16 mouse cellular contexts compared by ENCODE assay signal in genomic region chr12:17255602-17256001, GRCm38 (mm10). TPM values are rescaled to one million over a fixed set of nuclear protein-coding genes. Genes with fewer than 3 reads are reported as not detected.
A peak's percentile ranks its signal among the peaks of the same experiment; 100 is the strongest.
DNase-seq lines count a peak whose midpoint lies in the region; TF ChIP-seq lines count a peak whose summit lies in the region.
"Had no signal": no experiment of that assay in that cellular context is flagged by ENCODE, and none has a peak within 500 bp of the region (broad histone marks: within the 10 kb centered on the region; RNA-seq: fewer than 3 reads in every experiment).

No protein-coding gene starts in this region.

- H3K4me3 ChIP-seq in left cerebral cortex, adult 2 months = no peak overlapping the region
- H3K4me3 ChIP-seq in embryonic fibroblast, embryonic 13.5 days (ENCODE audit: insufficient read depth, low read length) = no peak overlapping the region
- H3K4me3 ChIP-seq: erythroblast, embryonic 14.5 days; heart, embryonic 15.5 days; liver, embryonic 12.5 days had no signal

- no peak overlapping the region for H3K27ac ChIP-seq in left cerebral cortex, adult 2 months
- no peak overlapping the region for H3K27ac ChIP-seq in embryonic fibroblast, embryonic 13.5 days (ENCODE audit: insufficient read depth, low read length)
- H3K27ac ChIP-seq: heart, embryonic 15.5 days; liver, embryonic 12.5 days; macrophage had no signal

- H3K4me1 ChIP-seq in embryonic fibroblast, embryonic 13.5 days (ENCODE audit: control insufficient read depth, insufficient read depth, low read length) = peaks cover 5% of the 10 kb centered on the region; the same call in 1 of the 2 replicates
- H3K4me1 ChIP-seq: liver, embryonic 12.5 days had no signal

- TF ChIP-seq CTCF in left cerebral cortex, adult 2 months (IDR thresholded peaks at IDR 0.05) = peak; percentile 48
- peak; percentile 27; the same call in 1 of the 2 replicates for TF ChIP-seq CTCF in embryonic fibroblast, embryonic 13.5 days (IDR thresholded peaks at IDR 0.05; ENCODE audit: borderline replicate concordance, insufficient read depth, low read length)

- peak; percentile 35 for DNase-seq in embryo, embryonic 11 days
- DNase-seq in embryo, embryonic 9.5 days (ENCODE audit: extremely low spot score) = no peak
- DNase-seq in left cerebral cortex, adult 2 months (ENCODE audit: extremely low spot score in 1 of 2, low spot score in 2 of 2) = no peak
- DNase-seq in left cerebral cortex, adult 9 months (ENCODE audit: low spot score in 2 of 2) = no peak
- DNase-seq in ES-CJ7 (ENCODE audit: low read depth, low spot score) = peak; percentile 29
- DNase-seq in urinary bladder, postnatal 14 days (ENCODE audit: low spot score) = no peak
- DNase-seq in heart, postnatal 14 days = no peak
- DNase-seq: B cell, adult 2 months; cerebellum, adult 9-11 months; kidney, postnatal 14 days; spleen, adult 18-20 months had no signal

- intact Hi-C loops in left cerebral cortex, adult 2 months (cut with DNase I) = loop anchor here (2.0 kb wide), 1 partner anchor 237 kb away; no protein-coding TSS in a partner anchor
- intact Hi-C loops in heart, postnatal 14 days (cut with DNase I) = loop anchor here (5.0 to 10.0 kb wide), 2 partner anchors 448 to 541 kb away; no protein-coding TSS in a partner anchor

- TF ChIP-seq POLR2A in embryonic fibroblast, embryonic 13.5 days (IDR thresholded peaks at IDR 0.05; ENCODE audit: low read depth, low read length) = no peak

RNA-seq across cellular contexts. Expression of gene Pdia6, which starts 10.7 kb away (rescaled TPM):
- 100 to 1,000 TPM; 137 to 144 TPM for total RNA-seq in left cerebral cortex, adult 2 months (2021)
- polyA plus RNA-seq in embryonic fibroblast, embryonic 13.5 days (2011; ENCODE audit: insufficient read length, low read depth, missing spikeins) = 372 and 380 TPM in 2 replicates
- total RNA-seq in heart, postnatal 14 days (2021) = 100 to 1,000 TPM in 1 of 2 experiments, 10 to 100 TPM in 1; 76.7 to 102 TPM

Comparison
In these comparisons a context has a peak if more than half of its experiments do, and no peak if none do; other contexts are left out.
1. DNase-seq: peak in embryo, embryonic 11 days (single experiment) and ES-CJ7 (single experiment); none in embryo, embryonic 9.5 days (single experiment), left cerebral cortex, adult 2 months (0 of 2), left cerebral cortex, adult 9 months (0 of 2), urinary bladder, postnatal 14 days (single experiment) and heart, postnatal 14 days (0 of 2).